Mouse (Mus musculus) central nervous system, embryonic 18 days (tissue): ENCODE results near the gene Dmap1. TPM values are rescaled to one million over a fixed set of nuclear protein-coding genes. Genes with fewer than 3 reads are reported as not detected.

ENCODE experiments used
- polyA plus RNA-seq: library from polyadenylated mRNA; depleted of rRNA; stranded (reverse); fragments of >200 nt; gene quantifications from 2 replicates; pipeline ENCODE4 v1.2.3, GENCODE M21; 2012; rRNA removed

Gene Dmap1
- 66.5 and 66.9 TPM in 2 replicates for polyA plus RNA-seq

DNA sequence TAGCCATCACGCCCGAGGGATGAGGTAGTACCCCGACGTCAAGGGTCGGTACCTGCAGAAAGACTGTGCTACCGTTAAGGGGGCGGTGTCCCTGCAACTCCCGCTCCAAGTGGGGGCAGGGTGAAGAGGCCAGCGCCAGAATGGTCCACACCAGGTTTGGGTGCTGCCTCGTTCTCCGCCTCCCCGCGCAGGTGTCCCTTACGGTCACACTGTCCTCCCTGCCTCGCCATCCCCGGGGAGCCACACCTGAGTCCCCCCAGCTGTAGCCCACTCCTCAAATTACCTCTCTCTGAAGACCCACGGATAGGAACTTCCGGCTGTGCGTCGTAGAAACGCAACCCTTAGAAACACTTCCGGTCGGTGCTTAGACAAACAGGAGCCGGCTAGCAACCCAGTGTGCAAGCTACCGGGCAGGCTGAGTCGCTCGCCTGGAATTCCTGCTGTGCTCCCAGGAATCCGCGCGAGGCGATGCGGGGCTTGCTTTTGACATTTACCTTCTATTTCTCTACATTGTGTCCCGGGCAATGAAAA is at the start of gene Dmap1:
Gene Dmap1, minus strand, starts transcription at position 343 of the 531 bp plus-strand sequence.

DNA sequence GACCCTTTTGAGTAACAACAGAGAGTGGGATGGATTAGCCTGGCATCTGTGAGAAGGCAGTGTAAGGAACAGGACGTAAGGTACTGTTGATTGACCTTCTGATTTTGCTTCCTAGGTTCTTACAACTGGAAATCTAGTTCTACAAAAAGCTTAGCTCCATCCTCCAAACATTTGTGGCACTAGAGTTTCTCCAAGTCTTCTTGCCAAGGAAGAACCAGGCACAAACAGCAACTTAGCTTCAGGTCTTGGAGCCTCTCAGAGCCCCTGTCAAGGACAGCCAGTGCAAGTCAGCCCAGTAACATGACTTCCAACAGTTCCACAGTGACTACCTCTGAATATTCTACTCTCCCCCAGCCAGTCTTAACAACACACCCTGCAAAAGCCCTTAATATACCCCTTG is 42.0 kb upstream of the Dmap1 start, which contains the start of gene Gm12845:
Gene Gm12845, plus strand, starts transcription at position 301 of the 400 bp plus-strand sequence.

Other genes with a start within 250 kb of the Dmap1 start
- gene Rnf220, start 185.2 kb downstream of the Dmap1 start, polyA plus RNA-seq, result 136 and 139 TPM in 2 replicates
- gene Eri3, start 131.9 kb downstream of the Dmap1 start, polyA plus RNA-seq, result 235 and 238 TPM in 2 replicates
- gene Gm12845, start 42.1 kb upstream of the Dmap1 start, polyA plus RNA-seq, result not detected in 2 replicates
- 0.01 TPM in 1 of 2 replicates, not detected in the other for gene Klf17, start 83.4 kb upstream of the Dmap1 start, polyA plus RNA-seq
- 30.1 and 39.0 TPM in 2 replicates for gene Slc6a9, start 152.2 kb upstream of the Dmap1 start, polyA plus RNA-seq
- gene Ccdc24, start 190.3 kb upstream of the Dmap1 start, polyA plus RNA-seq, result 12.6 and 13.0 TPM in 2 replicates
- gene B4galt2, start 201.2 kb upstream of the Dmap1 start, polyA plus RNA-seq, result 131 and 155 TPM in 2 replicates
- 587 and 662 TPM in 2 replicates for gene Atp6v0b, start 205.1 kb upstream of the Dmap1 start, polyA plus RNA-seq
- 24.6 and 25.0 TPM in 2 replicates for gene Dph2, start 209.8 kb upstream of the Dmap1 start, polyA plus RNA-seq
- 104 and 105 TPM in 2 replicates for gene Ipo13, start 232.7 kb upstream of the Dmap1 start, polyA plus RNA-seq
- 0.52 and 0.71 TPM in 2 replicates for gene Artn, start 247.5 kb upstream of the Dmap1 start, polyA plus RNA-seq